Mouse (Mus musculus) E14TG2a.4 (cell line): ENCODE measurements around the gene Obp2a.
"Not testable (repeated sequence)": the region's sequence is repeated elsewhere in the genome, so short reads cannot be mapped to it uniquely, and the experiment has no call there.

Experiments
- H3K27me3 ChIP-seq: 2 replicates; pipeline ENCODE4 v1.6.1; 2014; ENCODE audit warnings: low read length, control low read depth; ENCODE audit not compliant: insufficient read depth
- H3K36me3 ChIP-seq: 2 replicates; pipeline ENCODE4 v1.6.1; 2014; ENCODE audit warnings: low read length, control low read depth; ENCODE audit not compliant: insufficient read depth
- H3K4me1 ChIP-seq: replicated peaks from 2 replicates; pipeline ENCODE4 v1.6.1; 2014; ENCODE audit warnings: low read depth, low read length, control low read depth
- H3K4me3 ChIP-seq: replicated peaks from 2 replicates; pipeline ENCODE4 v1.5.1; 2014; ENCODE audit warnings: mild to moderate bottlenecking, low read length
- H3K9me3 ChIP-seq: 2 replicates; pipeline ENCODE4 v1.6.1; 2014; ENCODE audit warnings: low read length, control low read depth
- CTCF ChIP-seq: conservative IDR thresholded peaks from 2 replicates; pipeline ENCODE4 v1.5.1; 2014; ENCODE audit warnings: low read length
- NANOG ChIP-seq: IDR thresholded peaks from 2 replicates; pipeline ENCODE4 v1.6.1; 2014; ENCODE audit warnings: borderline replicate concordance, low read length, mixed read lengths
- POU5F1 ChIP-seq: IDR thresholded peaks from 2 replicates; pipeline ENCODE4 v1.6.1; 2014; ENCODE audit warnings: low read length, borderline replicate concordance

Gene Obp2a

DNA sequence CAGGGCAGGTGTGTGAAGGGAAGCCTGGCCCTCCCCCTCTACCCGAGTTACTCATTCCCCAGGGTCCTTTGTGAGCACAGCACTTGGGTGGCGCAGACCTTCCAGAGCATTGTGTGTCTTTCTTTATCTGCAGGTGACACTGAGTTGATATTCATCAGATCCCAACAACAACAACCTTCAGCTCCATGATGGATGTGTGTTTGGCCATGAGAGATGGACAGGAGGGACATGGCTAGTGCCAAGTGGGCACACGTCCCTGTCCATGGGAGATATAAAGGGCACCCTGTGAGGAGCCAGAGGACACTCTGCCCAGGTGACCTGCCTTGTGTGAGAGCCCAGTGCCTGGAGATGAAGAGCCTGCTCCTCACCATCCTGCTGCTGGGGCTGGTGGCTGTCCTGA is at the start of gene Obp2a:
Gene Obp2a (plus strand): TSS at position 301 of the 400 bp plus-strand sequence.
- H3K9me3 ChIP-seq, H3K4me1 ChIP-seq, H3K4me3 ChIP-seq, H3K36me3 ChIP-seq: not testable (repeated sequence)
- peaks cover 32% of the 10 kb centered on the region for H3K27me3 ChIP-seq

DNA sequence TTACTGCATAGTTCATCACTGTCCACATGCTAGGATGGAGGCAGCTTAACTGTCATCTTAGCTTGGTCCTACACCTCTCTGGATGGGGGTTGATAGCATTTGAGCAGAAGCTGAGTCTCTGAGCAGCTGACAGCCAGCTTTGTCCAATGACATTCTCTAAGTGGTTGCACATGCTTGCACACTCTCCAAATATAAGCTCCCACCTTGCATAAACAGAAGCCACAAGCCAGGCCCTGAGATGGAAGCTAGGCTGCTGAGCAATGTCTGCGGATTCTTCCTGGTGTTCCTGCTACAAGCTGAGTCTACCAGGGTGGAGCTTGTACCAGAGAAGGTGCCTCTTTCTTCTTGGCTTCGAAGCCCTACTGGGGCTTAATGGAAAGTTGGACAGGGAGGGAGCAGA is 46.9 kb upstream of the Obp2a start, which contains the start of gene Lcn8:
Gene Lcn8 (plus strand): TSS at position 219 of the 400 bp plus-strand sequence.
- H3K4me1 ChIP-seq: no peaks in the 10 kb centered on the region
- TF ChIP-seq POU5F1 (no peak), CTCF (no peak), NANOG (no peak)
- H3K4me3 ChIP-seq: no peak within 1 kb of the TSS
- no peaks in the 10 kb centered on the region for H3K36me3 ChIP-seq
- H3K27me3 ChIP-seq: peaks cover 27% of the 10 kb centered on the region
- no peaks in the 10 kb centered on the region for H3K9me3 ChIP-seq

DNA sequence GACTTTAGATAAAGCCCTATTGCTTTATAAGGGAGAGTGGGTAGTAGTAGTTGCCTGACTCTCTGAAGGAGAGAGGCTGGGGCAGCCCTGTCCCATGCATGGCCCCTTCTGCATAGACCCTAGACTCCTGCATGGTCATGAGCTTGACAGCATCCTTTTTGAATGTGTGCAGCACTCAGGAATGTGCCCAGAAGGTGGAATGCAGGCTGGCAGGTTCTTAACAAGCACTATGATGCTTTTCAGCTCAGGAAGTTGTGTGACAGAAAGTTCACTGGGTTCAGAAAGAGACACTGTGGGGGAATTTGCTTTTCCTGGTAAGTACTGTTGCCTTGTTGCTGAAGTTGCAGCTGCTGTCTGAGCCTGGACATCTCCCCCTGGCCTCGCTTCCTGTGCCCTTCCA is 45.3 kb upstream of the Obp2a start:
- H3K4me3 ChIP-seq: no peak overlapping the region
- no peaks in the 10 kb centered on the region for H3K9me3 ChIP-seq
- H3K27me3 ChIP-seq: peaks cover 26% of the 10 kb centered on the region
- H3K36me3 ChIP-seq: no peaks in the 10 kb centered on the region
- TF ChIP-seq POU5F1 (no peak), NANOG (no peak), CTCF (no peak)
- H3K4me1 ChIP-seq: no peaks in the 10 kb centered on the region

DNA sequence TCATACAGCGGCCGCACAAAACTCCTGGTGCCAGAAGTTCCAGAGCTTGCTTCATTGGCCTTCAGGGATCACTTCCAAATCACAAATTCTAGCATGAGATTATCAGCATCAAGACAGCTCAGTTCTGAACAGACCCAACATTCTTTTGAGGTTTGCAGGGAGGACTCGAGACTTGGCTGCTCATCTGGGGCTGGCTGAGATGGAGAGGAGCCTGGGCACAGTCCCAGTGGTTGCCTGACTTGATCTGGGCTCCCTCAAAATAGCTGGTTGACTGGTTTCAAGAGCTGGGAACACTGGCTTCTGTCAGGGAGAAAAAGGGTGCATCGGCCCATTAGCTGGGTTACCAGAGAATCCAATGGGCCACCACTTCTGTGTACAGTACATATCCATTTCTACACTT is 43.2 kb upstream of the Obp2a start:
- Histone ChIP-seq H3K27me3 (peaks cover 24% of the 10 kb centered on the region), H3K36me3 (no peaks in the 10 kb centered on the region), H3K4me1 (no peaks in the 10 kb centered on the region), H3K9me3 (no peaks in the 10 kb centered on the region), H3K4me3 (no peak overlapping the region)
- no peak for TF ChIP-seq CTCF
- TF ChIP-seq POU5F1: no peak
- no peak for TF ChIP-seq NANOG

DNA sequence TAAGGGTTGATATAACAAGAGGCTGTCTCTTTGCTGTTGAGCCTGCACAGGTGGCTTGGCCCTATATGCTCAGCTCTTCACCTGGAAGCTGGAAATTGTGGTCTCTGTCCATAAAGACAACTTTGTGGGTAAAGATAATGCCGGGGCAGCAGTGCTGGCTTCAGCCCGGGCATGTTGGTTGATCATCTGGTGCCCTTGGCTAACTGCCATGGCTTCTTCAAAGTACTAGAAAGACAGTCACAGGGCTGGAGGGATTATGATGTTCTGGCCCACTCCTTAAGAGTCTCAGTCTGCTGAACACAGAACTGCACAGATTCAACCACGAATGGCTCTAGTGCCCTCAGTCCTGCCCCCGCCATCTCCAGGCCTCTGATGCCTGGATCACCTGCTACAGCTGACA is 42.6 kb upstream of the Obp2a start:
- H3K36me3 ChIP-seq: no peaks in the 10 kb centered on the region
- H3K4me3 ChIP-seq: no peak overlapping the region
- H3K4me1 ChIP-seq: no peaks in the 10 kb centered on the region
- H3K9me3 ChIP-seq: no peaks in the 10 kb centered on the region
- TF ChIP-seq NANOG: no peak
- no peak for TF ChIP-seq POU5F1
- TF ChIP-seq CTCF: no peak
- H3K27me3 ChIP-seq: peaks cover 24% of the 10 kb centered on the region

DNA sequence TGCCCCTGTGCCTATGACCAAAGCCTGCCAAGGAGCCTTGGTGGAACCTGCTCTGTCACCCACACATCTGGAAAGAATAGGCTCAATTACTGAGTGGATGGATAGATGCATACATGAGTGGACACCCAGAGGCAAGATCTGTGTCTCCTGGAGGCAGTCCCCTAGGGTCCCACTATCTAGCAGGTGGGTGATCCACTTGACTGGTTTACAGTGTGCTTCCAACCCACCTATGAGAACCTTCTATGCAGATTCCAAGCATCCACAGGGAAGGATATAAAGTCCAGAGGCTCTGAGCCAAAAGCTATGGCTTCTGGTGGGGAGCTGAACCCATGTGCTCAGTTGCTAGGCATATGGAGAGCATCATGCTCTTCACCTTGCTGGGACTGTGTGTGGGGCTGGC is 42.2 kb upstream of the Obp2a start, which contains the start of gene Lcn5:
Gene Lcn5 (plus strand): TSS at position 301 of the 400 bp plus-strand sequence.
- no peaks in the 10 kb centered on the region for H3K4me1 ChIP-seq
- no peak for TF ChIP-seq CTCF
- no peak for TF ChIP-seq NANOG
- no peak for TF ChIP-seq POU5F1
- H3K4me3 ChIP-seq: no peak within 1 kb of the TSS
- no peaks in the 10 kb centered on the region for H3K36me3 ChIP-seq
- peaks cover 24% of the 10 kb centered on the region for H3K27me3 ChIP-seq
- H3K9me3 ChIP-seq: no peaks in the 10 kb centered on the region

DNA sequence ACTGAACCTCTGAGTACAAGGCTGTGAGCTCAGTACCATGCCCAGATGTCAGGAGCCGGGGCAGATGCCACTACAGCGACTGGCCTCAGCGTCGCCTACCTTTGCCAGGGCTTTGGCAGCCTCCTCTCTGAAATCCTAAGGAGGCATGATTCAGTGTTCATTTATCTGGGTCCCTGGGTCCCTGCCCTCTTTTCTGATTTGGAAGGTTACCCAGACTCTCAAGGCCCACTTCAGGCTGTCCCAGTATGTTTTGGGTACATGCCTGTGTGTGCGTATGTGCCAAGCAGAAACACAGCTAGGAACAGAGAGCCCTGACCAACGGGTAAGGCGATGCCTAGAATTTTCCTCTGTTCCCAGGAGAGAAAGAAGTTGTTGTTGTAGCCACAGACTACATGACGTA is 39.6 kb upstream of the Obp2a start:
- Histone ChIP-seq H3K4me1 (no peaks in the 10 kb centered on the region), H3K36me3 (no peaks in the 10 kb centered on the region), H3K4me3 (no peak overlapping the region), H3K9me3 (no peaks in the 10 kb centered on the region), H3K27me3 (0 out of 2 replicates have a peak, but pooled peaks cover 8% of the 10 kb centered on the region)
- TF ChIP-seq POU5F1 (no peak), NANOG (no peak), CTCF (no peak)

DNA sequence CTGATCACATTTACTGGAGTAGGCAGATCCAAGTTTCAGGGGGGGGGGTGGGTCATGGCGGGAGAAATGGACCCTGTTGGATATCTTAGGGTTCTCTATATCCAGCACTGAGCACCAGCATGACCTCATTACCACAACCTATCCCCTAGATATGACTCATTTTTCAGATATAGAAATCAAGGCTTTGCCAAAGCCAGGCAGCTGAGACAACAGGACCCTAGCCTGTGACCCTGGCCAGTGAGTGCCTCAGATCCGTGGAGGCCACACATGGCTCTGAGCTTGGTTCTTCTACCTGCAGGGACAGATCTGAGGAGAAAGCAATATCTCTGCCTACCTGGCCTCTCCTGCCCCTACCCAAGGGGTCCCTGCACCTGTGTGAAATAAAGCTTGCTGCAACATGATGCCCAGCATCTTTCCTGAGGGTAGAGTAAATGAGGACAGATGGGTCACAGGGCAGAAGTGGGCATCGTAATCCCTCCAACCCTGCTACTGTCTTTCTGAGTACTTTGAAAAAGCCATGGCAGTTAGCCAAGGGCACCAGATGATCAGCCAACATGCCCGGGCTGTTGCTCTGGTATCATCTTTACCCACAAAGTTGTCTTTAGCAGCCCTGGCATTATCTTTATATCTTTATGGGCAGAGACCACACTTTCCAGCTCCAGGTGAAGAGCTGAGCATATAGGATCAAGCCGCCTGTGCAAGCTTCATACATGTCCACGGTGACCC is 38.4 kb upstream of the Obp2a start:
- no peaks in the 10 kb centered on the region for H3K4me1 ChIP-seq
- TF ChIP-seq POU5F1: no peak
- no peak for TF ChIP-seq NANOG
- TF ChIP-seq CTCF: no peak
- no peaks in the 10 kb centered on the region for H3K36me3 ChIP-seq
- no peaks in the 10 kb centered on the region for H3K9me3 ChIP-seq
- 0 out of 2 replicates have a peak, but pooled peaks cover 3% of the 10 kb centered on the region for H3K27me3 ChIP-seq
- no peak overlapping the region for H3K4me3 ChIP-seq

DNA sequence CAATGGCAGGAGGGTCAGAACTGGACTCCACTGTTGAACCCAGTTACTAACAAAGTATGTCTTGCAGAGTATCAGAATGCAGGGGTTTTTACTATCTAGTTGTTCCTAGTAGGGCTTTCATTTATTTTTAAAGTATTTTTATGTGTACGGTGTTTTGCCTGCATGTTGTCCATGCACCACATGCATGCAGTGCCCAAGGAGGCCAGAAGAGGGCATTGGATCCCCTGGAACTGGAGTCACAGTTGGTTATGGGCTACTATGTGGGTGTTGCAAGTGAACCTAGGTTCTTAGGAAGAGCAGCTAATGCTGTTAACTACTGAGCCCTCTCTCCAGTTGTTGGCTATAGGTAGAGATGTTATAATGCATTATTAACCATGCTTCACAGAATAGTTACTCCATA is 36.3 kb upstream of the Obp2a start:
- H3K36me3 ChIP-seq: no peaks in the 10 kb centered on the region
- 0 out of 2 replicates have a peak, but pooled peaks cover 3% of the 10 kb centered on the region for H3K27me3 ChIP-seq
- H3K4me1 ChIP-seq: no peaks in the 10 kb centered on the region
- H3K4me3 ChIP-seq: no peak overlapping the region
- no peak for TF ChIP-seq NANOG
- peak; percentile 75 for TF ChIP-seq CTCF
- no peaks in the 10 kb centered on the region for H3K9me3 ChIP-seq
